Mouse (Mus musculus): ENCODE data around the gene Foxp4. TPM values are rescaled to one million over a fixed set of nuclear protein-coding genes. Genes with fewer than 3 reads are reported as not detected.

Gene Foxp4
- polyA plus RNA-seq, 1 experiment from 2014 or later = 6.5 TPM

DNA sequence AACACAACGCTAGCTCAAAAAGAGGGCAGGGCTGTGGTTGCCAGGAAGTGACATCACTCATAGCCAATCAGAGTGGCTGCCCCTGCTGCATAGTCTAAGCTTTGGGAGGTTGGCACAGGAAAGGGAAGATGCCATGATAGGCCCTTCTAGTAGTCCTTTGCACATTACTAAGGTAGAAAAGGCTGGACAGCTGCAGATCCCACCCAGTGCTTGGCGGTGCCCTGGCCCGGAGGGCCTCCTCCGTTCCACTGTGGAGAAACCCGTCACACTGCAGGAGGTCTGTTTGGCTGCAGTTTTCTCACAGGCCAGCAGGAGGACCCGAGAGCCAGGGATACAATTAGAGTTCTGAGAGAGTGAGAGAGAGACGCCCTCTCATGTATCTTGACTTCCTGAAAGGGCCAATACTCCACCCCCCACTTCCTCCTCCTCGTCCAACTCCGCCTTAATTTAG, 51.1 kb downstream of the Foxp4 start:
- Histone ChIP-seq H3K9ac (ENCODE audit: low read length) (no peak overlapping the region), H3K4me1 (ENCODE audit: control insufficient read depth, insufficient read depth, low read length) (peaks cover 12% of the 10 kb centered on the region), H3K36me3 (ENCODE audit: control insufficient read depth, insufficient read depth) (peaks cover 20% of the 10 kb centered on the region), H3K4me2 (ENCODE audit: low read depth, low read length) (peak overlapping the region; percentile 53), H3K9me3 (replicated peaks; ENCODE audit: control insufficient read depth, low read length) (no peaks in the 10 kb centered on the region), H3K27me3 (ENCODE audit: control insufficient read depth, insufficient read depth, low read length) (no peaks in the 10 kb centered on the region; the same call in 1 of the 2 replicates), H3K4me3 (ENCODE audit: low read length) (peak overlapping the region; percentile 30), H3K27ac (ENCODE audit: low read length) (no peak overlapping the region)
- peak; percentile 53 for ATAC-seq (replicated peaks; ENCODE audit: extremely low read depth, insufficient read depth, low FRiP score)
- WGBS = 13% methylated on average over 9 of the region's 9 CpGs

- Histone ChIP-seq H3K9ac (ENCODE audit: low read length) (no peak overlapping the region), H3K9me3 (replicated peaks; ENCODE audit: control insufficient read depth, low read length) (no peaks in the 10 kb centered on the region), H3K4me1 (ENCODE audit: control insufficient read depth, insufficient read depth, low read length) (peaks cover 3% of the 10 kb centered on the region; the same call in 1 of the 2 replicates), H3K27me3 (ENCODE audit: control insufficient read depth, insufficient read depth, low read length) (no peaks in the 10 kb centered on the region), H3K4me3 (ENCODE audit: low read length) (no peak overlapping the region), H3K27ac (ENCODE audit: low read length) (no peak overlapping the region), H3K36me3 (ENCODE audit: control insufficient read depth, insufficient read depth) (peaks cover 20% of the 10 kb centered on the region), H3K4me2 (ENCODE audit: low read depth, low read length) (no peak overlapping the region)
- ATAC-seq (replicated peaks; ENCODE audit: extremely low read depth, insufficient read depth, low FRiP score) = no peak
- WGBS = 90% methylated on average over 31 of the region's 31 CpGs
Measured at GRCm38 (mm10) chr17:47872311-47873011, 52.0 kb downstream of the Foxp4 start.

- Histone ChIP-seq H3K9me3 (replicated peaks; ENCODE audit: control insufficient read depth, low read length) (no peaks in the 10 kb centered on the region), H3K4me3 (ENCODE audit: low read length) (no peak overlapping the region), H3K27ac (ENCODE audit: low read length) (no peak overlapping the region), H3K36me3 (ENCODE audit: control insufficient read depth, insufficient read depth) (peaks cover 11% of the 10 kb centered on the region), H3K9ac (ENCODE audit: low read length) (no peak overlapping the region), H3K4me2 (ENCODE audit: low read depth, low read length) (no peak overlapping the region), H3K4me1 (ENCODE audit: control insufficient read depth, insufficient read depth, low read length) (peaks cover 3% of the 10 kb centered on the region; the same call in 1 of the 2 replicates), H3K27me3 (ENCODE audit: control insufficient read depth, insufficient read depth, low read length) (no peaks in the 10 kb centered on the region)
- no peak for ATAC-seq (replicated peaks; ENCODE audit: extremely low read depth, insufficient read depth, low FRiP score)
- 90% methylated on average over 10 of the region's 10 CpGs for WGBS
Measured at GRCm38 (mm10) chr17:47869874-47870273, 54.6 kb downstream of the Foxp4 start.

GRCm38 (mm10) chr17:47866037-47866436, 58.4 kb downstream of the Foxp4 start:
- no peak overlapping the region for H3K9ac ChIP-seq (ENCODE audit: low read length)
- no peak overlapping the region for H3K4me3 ChIP-seq (ENCODE audit: low read length)
- peaks cover 10% of the 10 kb centered on the region for H3K36me3 ChIP-seq (ENCODE audit: control insufficient read depth, insufficient read depth)
- no peak overlapping the region for H3K27ac ChIP-seq (ENCODE audit: low read length)
- no peak overlapping the region for H3K4me2 ChIP-seq (ENCODE audit: low read depth, low read length)
- no peak for ATAC-seq (replicated peaks; ENCODE audit: extremely low read depth, insufficient read depth, low FRiP score)
- H3K9me3 ChIP-seq (replicated peaks; ENCODE audit: control insufficient read depth, low read length) = no peaks in the 10 kb centered on the region
- H3K27me3 ChIP-seq (ENCODE audit: control insufficient read depth, insufficient read depth, low read length) = no peaks in the 10 kb centered on the region
- H3K4me1 ChIP-seq (ENCODE audit: control insufficient read depth, insufficient read depth, low read length) = peaks cover 4% of the 10 kb centered on the region
- WGBS = 66% methylated on average over 10 of the region's 10 CpGs

- Histone ChIP-seq H3K4me2 (ENCODE audit: low read depth, low read length) (peak overlapping the region; percentile 59), H3K4me3 (ENCODE audit: low read length) (peak overlapping the region; percentile 29; the same call in 1 of the 2 replicates), H3K27me3 (ENCODE audit: control insufficient read depth, insufficient read depth, low read length) (no peaks in the 10 kb centered on the region), H3K4me1 (ENCODE audit: control insufficient read depth, insufficient read depth, low read length) (peaks cover 4% of the 10 kb centered on the region), H3K9me3 (replicated peaks; ENCODE audit: control insufficient read depth, low read length) (no peaks in the 10 kb centered on the region), H3K27ac (ENCODE audit: low read length) (no peak overlapping the region), H3K9ac (ENCODE audit: low read length) (peak overlapping the region; percentile 58), H3K36me3 (ENCODE audit: control insufficient read depth, insufficient read depth) (no peaks in the 10 kb centered on the region)
- under 1% methylated on average over 17 of the region's 17 CpGs for WGBS
- peak; percentile 73 for ATAC-seq (replicated peaks; ENCODE audit: extremely low read depth, insufficient read depth, low FRiP score)
Measured at GRCm38 (mm10) chr17:47864496-47864895, 59.9 kb downstream of the Foxp4 start.

DNA sequence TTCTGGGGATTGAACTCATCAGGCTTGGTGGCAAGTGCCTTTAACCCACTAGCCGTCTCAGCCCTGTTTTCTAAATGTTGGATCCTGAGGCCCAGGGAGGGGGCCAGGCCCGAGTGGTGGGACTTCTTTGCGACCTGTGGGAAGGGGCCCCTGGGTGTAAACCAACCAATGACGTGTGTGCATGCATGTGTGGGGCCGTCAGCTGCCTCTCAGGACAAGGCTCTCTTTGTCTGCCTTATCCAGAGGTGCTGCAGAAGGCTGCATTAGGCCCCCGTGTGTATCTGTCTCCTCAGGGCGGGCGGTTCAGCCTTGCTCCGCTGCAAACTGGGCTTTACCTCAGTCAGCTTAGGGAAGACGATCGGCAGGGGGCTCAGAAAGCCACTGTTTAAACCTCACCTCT, 61.0 kb downstream of the Foxp4 start:
- Histone ChIP-seq H3K27ac (ENCODE audit: low read length) (no peak overlapping the region), H3K9me3 (replicated peaks; ENCODE audit: control insufficient read depth, low read length) (no peaks in the 10 kb centered on the region), H3K4me3 (ENCODE audit: low read length) (no peak overlapping the region), H3K4me2 (ENCODE audit: low read depth, low read length) (no peak overlapping the region), H3K9ac (ENCODE audit: low read length) (0 out of 2 replicates have a peak overlapping the region, but pooled peaks have one; percentile 9), H3K4me1 (ENCODE audit: control insufficient read depth, insufficient read depth, low read length) (peaks cover 4% of the 10 kb centered on the region), H3K36me3 (ENCODE audit: control insufficient read depth, insufficient read depth) (no peaks in the 10 kb centered on the region), H3K27me3 (ENCODE audit: control insufficient read depth, insufficient read depth, low read length) (no peaks in the 10 kb centered on the region)
- WGBS = 29% methylated on average over 11 of the region's 11 CpGs
- no peak for ATAC-seq (replicated peaks; ENCODE audit: extremely low read depth, insufficient read depth, low FRiP score)

DNA sequence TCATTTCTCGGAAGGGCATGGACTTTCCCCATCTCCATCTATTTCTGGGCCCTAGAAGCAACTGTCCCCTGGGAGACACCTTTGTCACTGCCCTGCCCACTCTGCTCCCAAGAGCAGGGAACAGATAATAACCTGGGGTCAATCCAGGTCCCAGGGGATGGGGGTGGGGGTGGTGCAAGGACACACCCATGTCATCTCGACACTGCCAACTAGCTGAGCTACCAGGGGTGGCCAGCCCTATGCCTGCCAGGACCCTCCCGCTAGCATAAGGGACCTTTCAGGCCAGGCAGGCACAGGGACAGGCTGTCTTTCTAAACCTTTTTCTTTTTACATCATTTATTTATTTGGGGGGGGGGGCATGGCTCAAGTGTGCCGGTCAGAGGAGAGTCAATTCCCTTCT, 61.4 kb downstream of the Foxp4 start:
- no peak overlapping the region for H3K4me3 ChIP-seq (ENCODE audit: low read length)
- WGBS = 67% methylated on average over 4 of the region's 4 CpGs
- H3K9me3 ChIP-seq (replicated peaks; ENCODE audit: control insufficient read depth, low read length) = no peaks in the 10 kb centered on the region
- H3K4me2 ChIP-seq (ENCODE audit: low read depth, low read length) = no peak overlapping the region
- no peaks in the 10 kb centered on the region for H3K27me3 ChIP-seq (ENCODE audit: control insufficient read depth, insufficient read depth, low read length)
- no peak for ATAC-seq (replicated peaks; ENCODE audit: extremely low read depth, insufficient read depth, low FRiP score)
- no peak overlapping the region for H3K27ac ChIP-seq (ENCODE audit: low read length)
- no peaks in the 10 kb centered on the region for H3K36me3 ChIP-seq (ENCODE audit: control insufficient read depth, insufficient read depth)
- H3K9ac ChIP-seq (ENCODE audit: low read length) = no peak overlapping the region
- peaks cover 4% of the 10 kb centered on the region for H3K4me1 ChIP-seq (ENCODE audit: control insufficient read depth, insufficient read depth, low read length)

GRCm38 (mm10) chr17:47855544-47855943, 68.9 kb downstream of the Foxp4 start:
- ATAC-seq (replicated peaks; ENCODE audit: extremely low read depth, insufficient read depth, low FRiP score) = no peak

GRCm38 (mm10) chr17:47854908-47855307, 69.5 kb downstream of the Foxp4 start:
- no peaks in the 10 kb centered on the region for H3K27me3 ChIP-seq (ENCODE audit: control insufficient read depth, insufficient read depth, low read length)
- peaks cover 25% of the 10 kb centered on the region for H3K4me1 ChIP-seq (ENCODE audit: control insufficient read depth, insufficient read depth, low read length)
- H3K4me2 ChIP-seq (ENCODE audit: low read depth, low read length) = no peak overlapping the region
- no peaks in the 10 kb centered on the region for H3K36me3 ChIP-seq (ENCODE audit: control insufficient read depth, insufficient read depth)
- peaks cover 2% of the 10 kb centered on the region; the same call in 1 of the 2 replicates for H3K9me3 ChIP-seq (replicated peaks; ENCODE audit: control insufficient read depth, low read length)
- ATAC-seq (replicated peaks; ENCODE audit: extremely low read depth, insufficient read depth, low FRiP score) = no peak
- H3K9ac ChIP-seq (ENCODE audit: low read length) = no peak overlapping the region
- WGBS = 88% methylated on average over 8 of the region's 8 CpGs
- no peak overlapping the region for H3K4me3 ChIP-seq (ENCODE audit: low read length)
- no peak overlapping the region for H3K27ac ChIP-seq (ENCODE audit: low read length)

More at GRCm38 (mm10) chr17:47855544-47855943, 68.9 kb downstream of the Foxp4 start:
- H3K36me3 ChIP-seq (ENCODE audit: control insufficient read depth, insufficient read depth) = no peaks in the 10 kb centered on the region
- H3K9ac ChIP-seq (ENCODE audit: low read length) = no peak overlapping the region
- no peak overlapping the region for H3K4me2 ChIP-seq (ENCODE audit: low read depth, low read length)
- no peaks in the 10 kb centered on the region for H3K27me3 ChIP-seq (ENCODE audit: control insufficient read depth, insufficient read depth, low read length)
- H3K4me1 ChIP-seq (ENCODE audit: control insufficient read depth, insufficient read depth, low read length) = peaks cover 18% of the 10 kb centered on the region
- no peak overlapping the region for H3K4me3 ChIP-seq (ENCODE audit: low read length)
- peaks cover 2% of the 10 kb centered on the region; the same call in 1 of the 2 replicates for H3K9me3 ChIP-seq (replicated peaks; ENCODE audit: control insufficient read depth, low read length)
- H3K27ac ChIP-seq (ENCODE audit: low read length) = no peak overlapping the region
- WGBS = 81% methylated on average over 4 of the region's 4 CpGs
